Mouse (Mus musculus) retina, adult 2 months (tissue): ENCODE measurements around the gene Ndufs1.

Experiments used
- DNase-seq: peaks from one replicate; pipeline ENCODE4 v3.0.0-alpha.2; 2012; ENCODE audit warnings: low read depth, low spot score

The Ndufs1 gene

DNA sequence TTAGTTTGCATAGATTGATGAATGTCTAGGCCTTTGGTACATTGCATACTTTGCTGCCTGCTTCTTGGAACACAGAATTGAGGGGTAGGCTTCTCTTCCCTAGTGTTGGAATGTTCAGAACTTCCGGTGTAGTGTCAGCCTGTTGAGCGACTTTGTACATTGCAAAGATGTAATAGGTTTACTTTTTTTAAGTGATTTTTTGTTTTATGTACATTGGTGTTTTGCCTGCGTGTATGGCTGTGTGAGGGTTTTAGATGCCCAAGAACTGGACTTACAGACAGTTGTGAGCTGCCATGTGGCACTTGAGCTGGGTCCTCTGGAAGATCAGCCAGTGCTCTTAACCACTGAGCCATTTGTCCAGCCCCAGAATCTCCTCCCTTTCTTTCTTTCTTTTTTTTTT, 61.1 kb downstream of the Ndufs1 start:
- no peak for DNase-seq

DNA sequence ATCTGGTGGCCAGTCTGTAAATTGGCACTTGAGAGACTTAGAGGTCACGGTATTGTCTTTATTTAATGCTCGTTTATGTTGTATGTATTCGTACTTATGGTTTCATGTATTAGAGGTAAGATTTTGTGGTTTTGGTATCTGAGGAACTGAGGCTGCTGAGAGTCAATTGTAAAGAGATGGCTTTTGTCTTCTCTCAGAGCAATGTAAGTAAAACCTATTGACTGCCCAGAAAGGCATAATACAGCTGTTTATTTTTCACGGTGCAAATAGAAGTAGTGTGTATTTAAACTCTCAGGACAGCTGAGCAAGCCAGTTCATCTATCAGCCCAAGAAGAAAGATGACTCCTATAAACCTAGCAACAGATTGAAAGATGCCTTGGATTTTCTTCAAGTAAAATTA, 61.5 kb downstream of the Ndufs1 start:
- DNase-seq, result no peak

DNA sequence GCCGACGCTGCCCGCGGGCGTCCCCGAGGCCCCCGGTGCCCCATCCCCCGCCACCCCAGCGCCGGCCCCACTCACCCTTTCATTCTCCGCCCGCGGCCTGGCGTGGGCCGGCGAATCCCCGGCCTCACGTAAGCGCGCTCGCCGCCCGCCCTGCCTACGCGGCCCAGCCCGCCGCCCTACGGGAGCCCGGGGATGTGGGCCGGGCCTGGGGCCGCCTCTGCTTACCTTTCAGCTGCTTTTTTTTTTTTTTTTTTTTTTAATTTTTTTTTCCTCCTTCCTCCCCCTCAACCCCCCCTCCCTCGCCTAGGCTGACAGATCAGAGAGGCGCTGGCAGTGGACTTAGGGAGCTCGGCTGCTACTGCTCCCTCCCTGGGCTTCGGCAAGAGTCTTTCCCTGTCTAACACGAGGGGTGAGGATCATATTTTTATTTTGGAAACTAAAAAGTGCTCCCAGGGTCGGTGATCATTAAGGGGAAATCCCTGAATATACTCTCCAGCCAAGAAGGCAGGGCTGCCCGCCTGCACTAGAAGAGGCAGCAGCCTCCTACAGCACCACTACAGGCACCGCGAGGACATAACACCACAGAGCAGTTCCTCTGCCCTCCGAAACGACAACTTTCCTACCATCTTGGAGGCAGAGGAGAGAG, 62.4 kb downstream of the Ndufs1 start, which contains the start of gene Ino80d:
TSS of gene Ino80d (minus strand) at position 532 of the 646 bp plus-strand sequence.
- peak; percentile 68 for DNase-seq

DNA sequence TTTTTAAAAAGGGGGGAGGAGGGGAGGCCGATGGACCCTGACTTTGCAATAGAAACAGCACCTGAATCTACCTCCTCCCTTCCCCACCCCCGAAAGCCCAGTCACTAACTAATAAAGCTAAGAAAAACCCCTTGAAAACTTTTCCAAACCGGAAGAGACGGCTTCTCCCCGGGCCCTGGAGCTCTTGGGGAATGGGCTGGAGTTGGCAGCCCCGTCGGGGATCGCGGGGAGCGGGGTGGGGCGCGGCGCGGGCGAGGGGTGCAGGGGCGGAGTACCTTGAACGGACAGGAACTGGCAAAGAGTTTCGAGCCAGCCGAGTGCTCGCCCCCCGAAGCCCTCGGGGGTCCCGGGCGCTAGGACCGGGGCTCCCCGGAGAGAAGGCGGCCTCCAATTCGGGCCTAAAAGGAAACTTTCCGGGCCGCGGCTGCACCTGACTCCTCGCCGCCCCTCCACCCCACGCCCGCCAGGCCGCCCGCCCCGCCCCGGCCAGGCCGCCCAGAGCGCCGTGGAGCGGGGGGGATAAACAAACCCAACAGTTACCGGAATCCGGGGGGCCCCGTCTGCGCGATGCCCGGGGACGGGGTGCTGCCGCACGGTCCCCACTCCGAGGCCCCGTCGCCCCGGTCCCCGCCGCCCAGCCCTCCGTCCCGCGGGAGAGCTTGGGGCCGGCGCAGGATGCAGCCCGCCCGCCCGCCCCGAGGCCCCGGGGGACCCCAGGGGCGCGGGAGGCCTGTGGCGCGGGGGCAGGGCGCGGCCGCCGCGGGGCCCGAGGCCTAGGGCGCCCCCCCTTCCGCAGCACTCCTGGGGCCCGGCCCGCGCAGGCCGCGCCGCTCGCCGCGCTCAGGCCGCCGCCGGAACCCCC, 63.1 kb downstream of the Ndufs1 start:
- DNase-seq, result no peak

DNA sequence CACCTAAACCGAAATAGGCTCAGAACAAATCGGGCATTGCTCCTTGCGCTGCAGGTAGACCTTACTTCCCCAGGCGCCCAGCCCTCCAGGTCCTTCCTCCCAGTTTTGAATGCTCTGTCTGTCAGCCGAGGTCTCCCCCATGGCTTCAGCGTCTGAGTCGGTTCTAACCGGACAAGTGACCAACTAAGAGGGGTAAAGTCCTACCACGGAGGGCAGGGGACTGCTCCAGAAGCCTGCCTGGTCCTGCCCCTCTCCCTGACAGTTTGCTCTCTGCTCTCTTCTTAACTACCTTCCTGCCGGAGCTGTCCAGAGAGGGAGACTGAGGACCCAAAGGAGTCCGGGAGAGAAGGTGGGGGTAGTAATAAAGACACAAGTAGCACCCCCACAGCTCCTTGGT, 63.8 kb downstream of the Ndufs1 start:
- DNase-seq, result no peak

DNA sequence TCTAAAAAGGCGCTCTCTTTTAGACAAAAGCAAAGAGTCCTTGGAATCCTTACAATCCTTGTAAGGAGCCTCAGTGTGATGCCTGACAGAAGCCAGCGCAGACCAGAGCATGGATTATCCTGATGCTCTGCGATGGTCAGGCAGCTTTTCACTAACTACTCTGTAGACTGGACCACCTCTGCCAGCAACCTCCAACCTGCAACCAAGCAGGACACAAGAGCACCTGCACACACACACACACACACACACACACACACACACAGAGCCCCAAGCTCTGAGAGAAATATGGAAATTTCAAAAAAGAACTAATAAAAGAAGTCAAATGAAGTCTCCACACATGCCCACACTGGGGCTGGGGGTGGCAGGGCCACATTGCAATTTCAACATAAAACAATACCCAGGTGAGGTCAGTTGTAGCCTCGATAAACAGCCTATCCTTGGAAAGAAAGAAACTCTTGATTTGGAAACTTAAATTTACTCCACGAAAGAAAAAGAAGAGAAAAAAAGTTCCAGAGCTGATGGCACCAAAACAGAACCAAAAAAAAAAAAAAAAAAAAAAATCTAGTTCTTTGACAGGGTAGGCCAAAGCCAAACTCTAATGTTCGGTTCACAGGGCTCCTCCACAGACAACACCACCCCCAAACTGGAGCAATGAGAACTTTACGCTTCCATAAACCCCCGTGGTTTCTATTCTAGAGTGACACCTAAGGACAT, 64.3 kb downstream of the Ndufs1 start:
- DNase-seq, result no peak

DNA sequence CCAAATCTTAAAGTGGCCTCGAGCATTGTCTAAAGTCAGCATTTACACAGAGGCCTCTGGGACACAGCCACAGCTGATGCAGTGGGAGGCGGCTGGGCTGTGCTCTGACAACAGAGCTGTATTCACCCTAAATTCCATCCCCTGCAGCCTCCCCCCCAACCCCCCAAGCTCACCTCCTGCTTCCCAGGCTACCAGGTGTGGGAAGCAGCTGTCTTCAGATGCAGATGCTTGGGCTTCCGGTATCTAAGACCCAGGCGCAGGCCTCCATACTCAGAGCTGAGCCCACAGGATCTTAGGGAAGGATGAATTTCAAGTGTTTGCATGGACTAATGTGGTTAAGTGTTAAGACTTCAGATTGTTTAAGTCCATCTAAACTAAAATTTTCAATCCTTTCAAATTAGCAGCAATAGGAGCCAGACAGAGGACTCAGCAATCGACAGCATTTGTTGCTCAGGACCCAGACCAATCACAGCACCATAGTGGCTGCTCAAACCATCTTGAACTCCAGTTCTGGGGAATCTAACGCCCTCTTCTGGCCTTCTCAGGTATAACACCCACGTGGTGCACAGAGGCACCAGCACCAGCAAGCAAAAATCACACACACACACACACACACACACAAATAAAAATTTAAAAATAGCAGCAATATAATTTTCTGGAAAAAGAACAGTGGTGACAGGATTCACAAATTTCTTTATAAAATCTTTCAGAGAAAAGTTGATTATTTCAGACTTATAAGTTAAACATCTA, 65.9 kb downstream of the Ndufs1 start:
- no peak for DNase-seq

DNA sequence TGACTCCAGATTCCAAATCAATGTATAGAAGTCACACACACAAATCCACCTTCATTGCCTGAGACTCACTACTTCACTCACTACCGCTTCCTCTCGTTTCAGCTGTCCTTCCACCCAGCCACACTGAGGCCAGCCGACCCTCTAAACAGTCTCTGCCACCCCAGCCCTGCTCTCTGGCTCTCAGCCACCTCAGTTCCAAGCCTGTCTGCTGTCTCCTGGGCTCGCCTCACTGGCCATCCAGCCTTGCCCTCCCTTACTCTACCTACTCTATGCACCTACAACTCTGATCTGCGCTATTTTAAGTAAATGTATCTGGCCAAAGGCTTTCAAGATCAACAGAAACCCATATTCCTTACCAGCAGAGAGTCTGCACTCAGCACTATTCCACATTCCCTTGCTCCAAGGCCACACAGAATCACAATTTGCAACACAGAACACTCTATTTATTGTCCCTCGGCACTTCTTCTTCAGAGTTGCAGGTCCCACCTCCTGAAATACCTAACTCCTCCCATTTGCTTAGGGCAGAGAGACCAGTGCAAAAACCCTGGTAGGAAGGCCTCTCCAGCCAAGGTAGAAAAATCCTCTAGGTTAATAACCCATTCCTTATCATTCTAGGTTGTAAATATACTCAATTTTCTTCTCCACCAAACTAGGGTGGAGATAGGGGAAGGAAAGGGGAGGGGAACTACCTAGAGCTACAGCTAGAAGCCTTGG, 68.9 kb downstream of the Ndufs1 start:
- DNase-seq, result no peak

DNA sequence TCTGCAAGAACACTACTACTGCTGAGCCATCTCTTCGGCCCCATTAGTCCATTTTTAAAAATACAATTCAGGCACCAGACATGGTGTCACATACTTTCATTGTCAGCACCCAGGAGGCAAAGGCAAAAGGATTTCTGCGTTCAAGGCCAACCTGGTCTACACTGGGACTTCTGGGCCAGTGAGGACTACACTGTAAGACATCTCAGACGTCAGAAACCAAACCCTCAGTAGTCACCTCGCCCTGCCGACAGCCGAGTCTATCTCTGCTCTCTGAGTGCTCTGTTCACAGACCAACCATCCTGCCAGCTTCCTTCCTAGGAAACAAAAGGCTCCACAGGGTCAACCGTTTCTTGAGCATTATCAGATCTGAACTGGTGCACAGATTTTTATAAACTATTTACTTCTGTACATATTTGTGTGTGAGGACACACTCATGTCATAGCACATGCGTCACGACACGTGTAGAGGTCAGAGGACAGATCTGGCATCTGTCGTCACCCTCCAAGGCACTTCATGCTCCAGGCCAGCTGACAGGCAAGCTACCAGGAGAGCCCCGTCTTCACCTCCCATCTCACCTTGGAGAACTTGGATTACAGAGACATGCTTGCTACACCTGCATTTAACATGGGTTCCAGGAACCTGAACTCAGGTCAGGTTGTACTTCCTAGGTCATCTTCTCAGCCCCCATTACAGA, 73.7 kb downstream of the Ndufs1 start:
- DNase-seq, result no peak

DNA sequence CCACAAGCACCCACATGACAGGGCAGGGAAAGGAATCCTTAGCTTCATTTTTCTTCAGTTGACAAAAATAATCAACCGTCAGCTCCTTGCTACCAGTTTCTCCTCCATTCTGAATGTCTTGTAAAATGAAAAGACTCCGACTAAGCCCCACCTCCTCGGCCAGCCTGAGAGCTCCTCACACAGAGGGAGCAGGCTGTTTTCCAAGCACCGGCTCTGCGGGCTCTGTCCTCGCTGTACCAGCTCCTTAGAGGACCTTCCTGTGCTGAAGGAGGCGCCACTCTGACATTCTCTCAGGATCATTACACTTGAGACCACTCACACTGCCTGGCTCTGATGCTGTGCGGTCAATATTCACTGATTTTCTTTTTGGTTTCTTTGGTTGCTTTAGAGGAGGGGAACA, 76.4 kb downstream of the Ndufs1 start:
- DNase-seq, result no peak

DNA sequence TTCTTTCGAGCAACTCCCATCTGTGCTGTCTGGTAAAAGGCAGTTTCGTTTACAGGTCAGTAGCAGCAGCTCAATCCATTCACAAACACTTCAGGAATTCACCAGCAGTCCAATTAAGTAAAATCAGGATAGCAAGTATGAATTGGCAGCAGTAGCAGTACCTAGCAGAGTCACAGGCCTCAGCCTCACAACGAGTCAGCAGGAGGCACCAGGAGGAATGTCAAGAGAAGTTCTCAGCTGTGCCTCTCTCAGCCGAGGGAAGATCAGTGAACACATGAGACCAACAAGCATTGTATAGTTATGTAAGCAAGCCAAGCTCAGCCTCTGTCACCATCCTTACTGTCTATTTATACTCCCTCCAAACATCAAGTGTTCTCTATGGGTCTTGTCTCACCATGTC, 77.8 kb downstream of the Ndufs1 start:
- no peak for DNase-seq

DNA sequence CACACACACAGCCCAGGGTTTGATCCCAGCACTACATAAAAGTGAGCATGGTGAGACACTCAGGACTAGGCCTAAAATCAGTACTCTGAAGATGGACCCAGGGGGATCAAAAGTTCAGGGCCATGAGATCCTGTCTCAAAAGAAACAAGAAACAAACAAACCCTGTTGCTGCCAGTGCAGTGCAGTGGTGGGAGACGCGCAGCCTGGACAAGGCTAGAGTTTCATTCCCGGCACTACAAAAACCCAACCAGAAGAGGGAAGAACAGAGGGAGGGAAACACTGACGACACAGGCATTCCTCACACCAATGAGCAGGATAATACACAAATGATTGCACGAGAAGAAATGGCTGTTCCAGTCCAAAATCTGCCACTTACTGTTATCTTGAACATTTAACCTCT, 80.6 kb downstream of the Ndufs1 start:
- DNase-seq, result no peak
